ENCODE assay signal across 8 mouse cellular contexts in the genomic region with DNA sequence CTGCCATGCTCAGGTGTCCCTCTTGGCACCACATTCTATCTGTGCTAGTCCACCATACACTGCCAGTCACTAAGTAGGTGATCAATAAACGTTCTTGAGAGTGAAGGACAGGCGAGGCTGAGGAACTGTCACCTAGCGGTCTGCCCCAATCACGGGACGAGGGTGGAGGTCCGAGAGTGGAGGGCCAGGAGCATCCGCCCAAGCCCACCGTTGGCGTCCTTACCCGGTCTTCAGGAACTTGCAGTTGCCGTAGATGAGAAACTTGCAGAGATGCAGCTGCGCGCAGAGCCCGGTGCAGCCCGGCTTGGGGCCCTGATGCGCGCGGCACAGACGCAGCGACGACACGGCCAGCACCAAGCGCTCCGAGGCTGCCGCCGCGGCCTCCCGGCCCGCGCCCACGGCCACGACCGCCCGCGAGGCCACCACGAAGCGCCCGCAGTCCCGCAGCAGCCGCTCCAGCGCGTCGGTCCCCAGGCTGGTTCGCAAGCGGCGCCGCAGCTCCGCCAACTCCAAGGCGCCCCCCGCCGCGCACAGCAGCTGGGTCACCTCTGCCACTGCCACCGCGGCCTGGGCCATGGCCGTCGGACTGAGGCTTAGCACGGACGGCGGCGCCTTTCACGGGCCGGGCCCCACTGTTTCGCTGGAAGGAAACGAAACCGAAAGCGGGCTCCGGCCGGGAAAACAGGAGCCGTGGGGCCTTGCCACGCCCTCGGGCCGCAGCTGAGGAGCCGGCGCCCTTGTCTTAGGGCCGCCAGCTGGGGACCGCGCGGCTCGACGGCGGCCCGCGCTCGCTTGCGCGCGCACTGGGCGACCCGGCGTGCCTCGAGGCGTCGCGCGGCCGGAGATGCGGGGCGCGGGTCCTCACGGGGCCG. TPM values are rescaled to one million over a fixed set of nuclear protein-coding genes. Genes with fewer than 3 reads are reported as not detected.
DNase-seq lines count a peak whose midpoint lies in the region; ATAC-seq and TF ChIP-seq lines count a peak whose summit lies in the region.

A gene (minus strand): TSS at position 766 of the 872 bp plus-strand sequence.

- peak; percentile 79 for ATAC-seq in forebrain, embryonic 11.5 days (replicated peaks; ENCODE audit: low FRiP score)
- peak; percentile 87 for ATAC-seq in heart, embryonic 16.5 days (replicated peaks; ENCODE audit: extremely low read depth, insufficient read depth, low FRiP score)
- peak; percentile 90 for ATAC-seq in liver, postnatal 0 days
- peak; percentile 83 for ATAC-seq in neural tube, embryonic 12.5 days (ENCODE audit: low FRiP score, low read depth)
- ATAC-seq in stomach, postnatal 0 days (ENCODE audit: low FRiP score, low TSS enrichment), result peak; percentile 92

- H3K4me1 ChIP-seq in E14TG2a.4 (replicated peaks; ENCODE audit: low read depth, low read length), result peaks cover 8% of the 10 kb centered on the region
- peaks cover 3% of the 10 kb centered on the region; the same call in 1 of the 2 replicates for H3K4me1 ChIP-seq in forebrain, embryonic 11.5 days (replicated peaks; ENCODE audit: control insufficient read depth, insufficient read depth, low read length)
- peaks cover 13% of the 10 kb centered on the region for H3K4me1 ChIP-seq in heart, embryonic 16.5 days (ENCODE audit: control insufficient read depth, insufficient read depth, low read length)
- peaks cover 25% of the 10 kb centered on the region for H3K4me1 ChIP-seq in liver, postnatal 0 days (ENCODE audit: insufficient read depth)
- no peaks in the 10 kb centered on the region; the same call in 1 of the 2 replicates for H3K4me1 ChIP-seq in neural tube, embryonic 12.5 days
- H3K4me1 ChIP-seq in stomach, postnatal 0 days (replicated peaks; ENCODE audit: control insufficient read depth, insufficient read depth), result no peaks in the 10 kb centered on the region

- peak within 1 kb of the TSS; percentile 59 for H3K4me2 ChIP-seq in forebrain, embryonic 11.5 days (ENCODE audit: low read depth, low read length, severe bottlenecking)
- H3K4me2 ChIP-seq in heart, embryonic 16.5 days (ENCODE audit: low read depth, low read length), result peak within 1 kb of the TSS; percentile 73
- H3K4me2 ChIP-seq in liver, postnatal 0 days (ENCODE audit: low read depth, low read length), result peak within 1 kb of the TSS; percentile 75
- H3K4me2 ChIP-seq in neural tube, embryonic 12.5 days (replicated peaks), result peak within 1 kb of the TSS; percentile 73
- peak within 1 kb of the TSS; percentile 72 for H3K4me2 ChIP-seq in stomach, postnatal 0 days (replicated peaks; ENCODE audit: low read depth)

- peaks cover 7% of the 10 kb centered on the region; the same call in 1 of the 2 replicates for H3K9me3 ChIP-seq in E14TG2a.4 (ENCODE audit: low read length)
- H3K9me3 ChIP-seq in forebrain, embryonic 11.5 days (ENCODE audit: control insufficient read depth, low read length), result peaks cover 4% of the 10 kb centered on the region; the same call in 1 of the 2 replicates
- H3K9me3 ChIP-seq in heart, embryonic 16.5 days (replicated peaks; ENCODE audit: control insufficient read depth, low read length), result peaks cover 4% of the 10 kb centered on the region; the same call in 1 of the 2 replicates
- H3K9me3 ChIP-seq in liver, postnatal 0 days (ENCODE audit: low read length), result no peaks in the 10 kb centered on the region
- H3K9me3 ChIP-seq in neural tube, embryonic 12.5 days, result peaks cover 4% of the 10 kb centered on the region; the same call in 1 of the 2 replicates
- no peaks in the 10 kb centered on the region for H3K9me3 ChIP-seq in stomach, postnatal 0 days (ENCODE audit: control insufficient read depth, low read length)

- WGBS in forebrain, embryonic 11.5 days, result 2% methylated on average over 96 of the region's 101 CpGs
- 2% methylated on average over 101 of the region's 101 CpGs for WGBS in heart, embryonic 16.5 days
- 3% methylated on average over 98 of the region's 101 CpGs for WGBS in liver, postnatal 0 days (ENCODE audit: insufficient replicate concordance)
- 2% methylated on average over 101 of the region's 101 CpGs for WGBS in neural tube, embryonic 12.5 days
- WGBS in stomach, postnatal 0 days, result 1% methylated on average over 99 of the region's 101 CpGs

- TF ChIP-seq EP300 in liver, postnatal 0 days (IDR thresholded peaks at IDR 0.05; ENCODE audit: low read depth), result no peak
- TF ChIP-seq EP300 in stomach, postnatal 0 days (optimal IDR thresholded peaks at IDR 0.05), result no peak

- H3K4me3 ChIP-seq in E14TG2a.4 (replicated peaks; ENCODE audit: low read length), result peak within 1 kb of the TSS; percentile 80
- H3K4me3 ChIP-seq in forebrain, embryonic 11.5 days (ENCODE audit: low read depth, low read length), result peak within 1 kb of the TSS; percentile 64
- peak within 1 kb of the TSS; percentile 85 for H3K4me3 ChIP-seq in heart, embryonic 16.5 days (ENCODE audit: low read length)
- peak within 1 kb of the TSS; percentile 88 for H3K4me3 ChIP-seq in liver, postnatal 0 days (ENCODE audit: low read depth, low read length)
- peak within 1 kb of the TSS; percentile 67 for H3K4me3 ChIP-seq in neural tube, embryonic 12.5 days
- H3K4me3 ChIP-seq in stomach, postnatal 0 days (ENCODE audit: low read depth, low read length), result peak within 1 kb of the TSS; percentile 90

- H3K36me3 ChIP-seq in E14TG2a.4 (ENCODE audit: insufficient read depth, low read length), result no peaks in the 10 kb centered on the region
- no peaks in the 10 kb centered on the region for H3K36me3 ChIP-seq in forebrain, embryonic 11.5 days (ENCODE audit: control insufficient read depth, insufficient read depth, low read length)
- peaks cover 7% of the 10 kb centered on the region for H3K36me3 ChIP-seq in heart, embryonic 16.5 days (ENCODE audit: control insufficient read depth, insufficient read depth)
- 0 out of 2 replicates have a peak, but pooled peaks cover 2% of the 10 kb centered on the region for H3K36me3 ChIP-seq in liver, postnatal 0 days (replicated peaks; ENCODE audit: insufficient read depth, low read length)
- H3K36me3 ChIP-seq in neural tube, embryonic 12.5 days, result no peaks in the 10 kb centered on the region
- no peaks in the 10 kb centered on the region for H3K36me3 ChIP-seq in stomach, postnatal 0 days (ENCODE audit: control insufficient read depth, insufficient read depth, low read length)

- no peak within 1 kb of the TSS for H3K27ac ChIP-seq in forebrain, embryonic 11.5 days (ENCODE audit: low read depth, low read length)
- peak within 1 kb of the TSS; percentile 69 for H3K27ac ChIP-seq in heart, embryonic 16.5 days (ENCODE audit: low read length)
- peak within 1 kb of the TSS; percentile 91 for H3K27ac ChIP-seq in liver, postnatal 0 days (ENCODE audit: low read depth)
- H3K27ac ChIP-seq in neural tube, embryonic 12.5 days, result no peak within 1 kb of the TSS
- peak within 1 kb of the TSS; percentile 90 for H3K27ac ChIP-seq in stomach, postnatal 0 days (replicated peaks)

- peak within 1 kb of the TSS; percentile 56 for H3K9ac ChIP-seq in forebrain, embryonic 11.5 days (ENCODE audit: low read length)
- H3K9ac ChIP-seq in heart, embryonic 16.5 days (ENCODE audit: low read length), result peak within 1 kb of the TSS; percentile 90
- peak within 1 kb of the TSS; percentile 86 for H3K9ac ChIP-seq in liver, postnatal 0 days (replicated peaks)
- peak within 1 kb of the TSS; percentile 62 for H3K9ac ChIP-seq in neural tube, embryonic 12.5 days
- peak within 1 kb of the TSS; percentile 96 for H3K9ac ChIP-seq in stomach, postnatal 0 days (ENCODE audit: low read length)

- DNase-seq in c-Kit-positive CD71-negative TER-119-negative erythroid progenitor cells, embryonic 14.5 days (ENCODE audit: low read depth), result peak; percentile 45
- peak; percentile 76 for DNase-seq in forebrain, embryonic 11.5 days (ENCODE audit: low spot score)
- peak; percentile 89 to 93 for DNase-seq in kidney, postnatal 25 days
- DNase-seq in liver, postnatal 0 days, result peak; percentile 88
- DNase-seq in stomach, postnatal 0 days (ENCODE audit: low spot score), result peak; percentile 88

- no peak for TF ChIP-seq CTCF in E14TG2a.4 (conservative IDR thresholded peaks at IDR 0.05; ENCODE audit: low read length)
- TF ChIP-seq CTCF in liver, postnatal 0 days (IDR thresholded peaks at IDR 0.05; ENCODE audit: low read depth), result no peak
- TF ChIP-seq CTCF in stomach, postnatal 0 days (IDR thresholded peaks at IDR 0.05; ENCODE audit: low read depth), result no peak

- peaks cover 54% of the 10 kb centered on the region for H3K27me3 ChIP-seq in E14TG2a.4 (ENCODE audit: insufficient read depth, low read length)
- H3K27me3 ChIP-seq in forebrain, embryonic 11.5 days (ENCODE audit: control insufficient read depth, insufficient read depth, low read length), result peaks cover 27% of the 10 kb centered on the region
- H3K27me3 ChIP-seq in heart, embryonic 16.5 days (ENCODE audit: control insufficient read depth, insufficient read depth, low read length), result no peaks in the 10 kb centered on the region
- no peaks in the 10 kb centered on the region; the same call in 1 of the 2 replicates for H3K27me3 ChIP-seq in liver, postnatal 0 days (ENCODE audit: insufficient read depth, low read length)
- peaks cover 32% of the 10 kb centered on the region for H3K27me3 ChIP-seq in neural tube, embryonic 12.5 days (replicated peaks)
- H3K27me3 ChIP-seq in stomach, postnatal 0 days (ENCODE audit: control insufficient read depth, insufficient read depth, low read length), result no peaks in the 10 kb centered on the region

RNA-seq across cellular contexts. Expression of the gene that starts here (rescaled TPM):
- polyA plus RNA-seq in forebrain, embryonic 11.5 days (2014; fragmentation: Nextera tagmentation; extraction: Ambion mirVana), result 2.6 and 3.1 TPM in 2 replicates
- polyA plus RNA-seq in heart, embryonic 16.5 days (2015; fragmentation: Nextera tagmentation; extraction: Ambion mirVana), result 11.4 TPM in 2 replicates
- 6.9 and 7.9 TPM in 2 replicates for polyA plus RNA-seq in liver, postnatal 0 days (2015; fragmentation: Nextera tagmentation; extraction: Ambion mirVana)
- polyA plus RNA-seq in neural tube, embryonic 12.5 days (2016; fragmentation: Nextera tagmentation; extraction: Ambion mirVana), result 4.0 and 4.8 TPM in 2 replicates
- 10.1 and 10.4 TPM in 2 replicates for polyA plus RNA-seq in stomach, postnatal 0 days (2015; fragmentation: Nextera tagmentation; extraction: Ambion mirVana)

Comparison
In these comparisons a context has a peak if more than half of its experiments do, and no peak if none do; other contexts are left out.
1. H3K27ac ChIP-seq: peak in heart, embryonic 16.5 days (single experiment), liver, postnatal 0 days (single experiment) and stomach, postnatal 0 days (single experiment); none in forebrain, embryonic 11.5 days (single experiment) and neural tube, embryonic 12.5 days (single experiment).
2. Peak in every context shown above with its lines, with median percentiles within 50 percentile points of each other: H3K4me3 ChIP-seq, DNase-seq, ATAC-seq, H3K4me2 ChIP-seq and H3K9ac ChIP-seq.